Mouse (Mus musculus): ENCODE results near the gene Slc26a6. TPM values are rescaled to one million over a fixed set of nuclear protein-coding genes. Genes with fewer than 3 reads are reported as not detected.

Slc26a6 gene
- polyA plus RNA-seq, 1 experiment from 2014 or later, result 13.5 TPM

- no peak overlapping the region for H3K4me2 ChIP-seq (ENCODE audit: low read depth, severe bottlenecking)
- peaks cover 13% of the 10 kb centered on the region for H3K36me3 ChIP-seq (ENCODE audit: control insufficient read depth, insufficient read depth, low read length)
- H3K9me3 ChIP-seq (ENCODE audit: control insufficient read depth, low read length), result no peaks in the 10 kb centered on the region
- 90% methylated on average over 7 of the region's 7 CpGs for WGBS
- H3K4me3 ChIP-seq (ENCODE audit: low read depth, low read length), result no peak overlapping the region
- H3K9ac ChIP-seq (ENCODE audit: low read length), result no peak overlapping the region
- ATAC-seq (ENCODE audit: insufficient number of reproducible peaks, low FRiP score, low TSS enrichment, low read depth), result no peak
- no peak overlapping the region for H3K27ac ChIP-seq (replicated peaks; ENCODE audit: low read depth, low read length)
- H3K27me3 ChIP-seq (ENCODE audit: control insufficient read depth, insufficient read depth, low read length), result no peaks in the 10 kb centered on the region
- H3K4me1 ChIP-seq (ENCODE audit: control insufficient read depth, insufficient read depth, low read length), result no peaks in the 10 kb centered on the region
- DNase-seq (ENCODE audit: low spot score), result no peak
These were observed 37.5 kb upstream of the Slc26a6 start for GRCm38 (mm10) chr9:108815557-108815956.

- WGBS, result 67% methylated on average over 3 of the region's 3 CpGs
- Histone ChIP-seq H3K4me3 (ENCODE audit: low read depth, low read length) (no peak overlapping the region), H3K4me2 (ENCODE audit: low read depth, severe bottlenecking) (no peak overlapping the region), H3K36me3 (ENCODE audit: control insufficient read depth, insufficient read depth, low read length) (peaks cover 11% of the 10 kb centered on the region; the same call in 1 of the 2 replicates), H3K9ac (ENCODE audit: low read length) (no peak overlapping the region), H3K9me3 (ENCODE audit: control insufficient read depth, low read length) (no peaks in the 10 kb centered on the region), H3K27ac (replicated peaks; ENCODE audit: low read depth, low read length) (no peak overlapping the region), H3K27me3 (ENCODE audit: control insufficient read depth, insufficient read depth, low read length) (peaks cover 13% of the 10 kb centered on the region), H3K4me1 (ENCODE audit: control insufficient read depth, insufficient read depth, low read length) (no peaks in the 10 kb centered on the region)
- DNase-seq (ENCODE audit: low spot score), result peak; percentile 65
- ATAC-seq (ENCODE audit: insufficient number of reproducible peaks, low FRiP score, low TSS enrichment, low read depth), result no peak
These were observed 33.6 kb upstream of the Slc26a6 start for GRCm38 (mm10) chr9:108819495-108819894.

- H3K9ac ChIP-seq (ENCODE audit: low read length), result no peak overlapping the region
- H3K9me3 ChIP-seq (ENCODE audit: control insufficient read depth, low read length), result no peaks in the 10 kb centered on the region
- DNase-seq (ENCODE audit: low spot score), result no peak
- peaks cover 18% of the 10 kb centered on the region for H3K27me3 ChIP-seq (ENCODE audit: control insufficient read depth, insufficient read depth, low read length)
- no peak overlapping the region for H3K4me2 ChIP-seq (ENCODE audit: low read depth, severe bottlenecking)
- H3K36me3 ChIP-seq (ENCODE audit: control insufficient read depth, insufficient read depth, low read length), result peaks cover 9% of the 10 kb centered on the region; the same call in 1 of the 2 replicates
- no peak overlapping the region for H3K27ac ChIP-seq (replicated peaks; ENCODE audit: low read depth, low read length)
- H3K4me3 ChIP-seq (ENCODE audit: low read depth, low read length), result no peak overlapping the region
- ATAC-seq (ENCODE audit: insufficient number of reproducible peaks, low FRiP score, low TSS enrichment, low read depth), result no peak
- H3K4me1 ChIP-seq (ENCODE audit: control insufficient read depth, insufficient read depth, low read length), result no peaks in the 10 kb centered on the region
- 68% methylated on average over 5 of the region's 5 CpGs for WGBS
These were observed 33.0 kb upstream of the Slc26a6 start for GRCm38 (mm10) chr9:108820077-108820476.

- DNase-seq (ENCODE audit: low spot score), result no peak
- Histone ChIP-seq H3K9ac (ENCODE audit: low read length) (no peak overlapping the region), H3K36me3 (ENCODE audit: control insufficient read depth, insufficient read depth, low read length) (no peaks in the 10 kb centered on the region), H3K27me3 (ENCODE audit: control insufficient read depth, insufficient read depth, low read length) (peaks cover 57% of the 10 kb centered on the region), H3K9me3 (ENCODE audit: control insufficient read depth, low read length) (no peaks in the 10 kb centered on the region), H3K4me2 (ENCODE audit: low read depth, severe bottlenecking) (no peak overlapping the region), H3K27ac (replicated peaks; ENCODE audit: low read depth, low read length) (no peak overlapping the region), H3K4me3 (ENCODE audit: low read depth, low read length) (no peak overlapping the region), H3K4me1 (ENCODE audit: control insufficient read depth, insufficient read depth, low read length) (0 out of 2 replicates have a peak, but pooled peaks cover 4% of the 10 kb centered on the region)
- WGBS, result 5% methylated on average over 25 of the region's 25 CpGs
- no peak for ATAC-seq (ENCODE audit: insufficient number of reproducible peaks, low FRiP score, low TSS enrichment, low read depth)
These were observed 28.9 kb upstream of the Slc26a6 start for GRCm38 (mm10) chr9:108824144-108824685.

GRCm38 (mm10) chr9:108824755-108825413 is 28.2 kb upstream of the Slc26a6 start:
- Histone ChIP-seq H3K4me3 (ENCODE audit: low read depth, low read length) (no peak overlapping the region), H3K4me2 (ENCODE audit: low read depth, severe bottlenecking) (no peak overlapping the region)
- no peak for ATAC-seq (ENCODE audit: insufficient number of reproducible peaks, low FRiP score, low TSS enrichment, low read depth)

GRCm38 (mm10) chr9:108825820-108826699 is 27.0 kb upstream of the Slc26a6 start, which contains the start of gene Celsr3:
TSS of gene Celsr3 (plus strand) at chr9:108826320.
- H3K27ac ChIP-seq (replicated peaks; ENCODE audit: low read depth, low read length), result no peak within 1 kb of the TSS
- H3K9me3 ChIP-seq (ENCODE audit: control insufficient read depth, low read length), result no peaks in the 10 kb centered on the region
- 0 out of 2 replicates have a peak, but pooled peaks cover 4% of the 10 kb centered on the region for H3K4me1 ChIP-seq (ENCODE audit: control insufficient read depth, insufficient read depth, low read length)
- H3K9ac ChIP-seq (ENCODE audit: low read length), result no peak within 1 kb of the TSS
- WGBS, result 2% methylated on average over 60 of the region's 70 CpGs
- H3K4me3 ChIP-seq (ENCODE audit: low read depth, low read length), result peak within 1 kb of the TSS; percentile 29
- no peak for ATAC-seq (ENCODE audit: insufficient number of reproducible peaks, low FRiP score, low TSS enrichment, low read depth)
- peak; percentile 88 for DNase-seq (ENCODE audit: low spot score)
- peak within 1 kb of the TSS; percentile 70 for H3K4me2 ChIP-seq (ENCODE audit: low read depth, severe bottlenecking)
- no peaks in the 10 kb centered on the region for H3K36me3 ChIP-seq (ENCODE audit: control insufficient read depth, insufficient read depth, low read length)
- peaks cover 70% of the 10 kb centered on the region for H3K27me3 ChIP-seq (ENCODE audit: control insufficient read depth, insufficient read depth, low read length)

More at GRCm38 (mm10) chr9:108824755-108825413, 28.2 kb upstream of the Slc26a6 start:
- DNase-seq (ENCODE audit: low spot score), result no peak
- 0 out of 2 replicates have a peak, but pooled peaks cover 4% of the 10 kb centered on the region for H3K4me1 ChIP-seq (ENCODE audit: control insufficient read depth, insufficient read depth, low read length)
- H3K27me3 ChIP-seq (ENCODE audit: control insufficient read depth, insufficient read depth, low read length), result peaks cover 63% of the 10 kb centered on the region
- under 1% methylated on average over 31 of the region's 31 CpGs for WGBS
- no peaks in the 10 kb centered on the region for H3K36me3 ChIP-seq (ENCODE audit: control insufficient read depth, insufficient read depth, low read length)
- no peak overlapping the region for H3K27ac ChIP-seq (replicated peaks; ENCODE audit: low read depth, low read length)
- H3K9ac ChIP-seq (ENCODE audit: low read length), result no peak overlapping the region
- H3K9me3 ChIP-seq (ENCODE audit: control insufficient read depth, low read length), result no peaks in the 10 kb centered on the region

- Histone ChIP-seq H3K27me3 (ENCODE audit: control insufficient read depth, insufficient read depth, low read length) (peaks cover 78% of the 10 kb centered on the region), H3K36me3 (ENCODE audit: control insufficient read depth, insufficient read depth, low read length) (no peaks in the 10 kb centered on the region), H3K4me2 (ENCODE audit: low read depth, severe bottlenecking) (peak overlapping the region; percentile 60), H3K4me1 (ENCODE audit: control insufficient read depth, insufficient read depth, low read length) (peaks cover 7% of the 10 kb centered on the region; the same call in 1 of the 2 replicates), H3K27ac (replicated peaks; ENCODE audit: low read depth, low read length) (no peak overlapping the region), H3K9ac (ENCODE audit: low read length) (no peak overlapping the region), H3K4me3 (ENCODE audit: low read depth, low read length) (peak overlapping the region; percentile 29), H3K9me3 (ENCODE audit: control insufficient read depth, low read length) (no peaks in the 10 kb centered on the region)
- 3% methylated on average over 39 of the region's 39 CpGs for WGBS
- ATAC-seq (ENCODE audit: insufficient number of reproducible peaks, low FRiP score, low TSS enrichment, low read depth) (peak; percentile 3; the same call in 1 of the 2 replicates), DNase-seq (ENCODE audit: low spot score) (peak; percentile 87)
These were observed 26.3 kb upstream of the Slc26a6 start for GRCm38 (mm10) chr9:108826700-108827340.

GRCm38 (mm10) chr9:108827454-108827853 is 25.6 kb upstream of the Slc26a6 start:
- peaks cover 9% of the 10 kb centered on the region; the same call in 1 of the 2 replicates for H3K4me1 ChIP-seq (ENCODE audit: control insufficient read depth, insufficient read depth, low read length)
- peaks cover 79% of the 10 kb centered on the region for H3K27me3 ChIP-seq (ENCODE audit: control insufficient read depth, insufficient read depth, low read length)
- peak overlapping the region; percentile 60 for H3K4me2 ChIP-seq (ENCODE audit: low read depth, severe bottlenecking)
- DNase-seq (ENCODE audit: low spot score), result no peak
- H3K4me3 ChIP-seq (ENCODE audit: low read depth, low read length), result peak overlapping the region; percentile 29
- no peaks in the 10 kb centered on the region for H3K36me3 ChIP-seq (ENCODE audit: control insufficient read depth, insufficient read depth, low read length)
- ATAC-seq (ENCODE audit: insufficient number of reproducible peaks, low FRiP score, low TSS enrichment, low read depth), result no peak; the same call in 1 of the 2 replicates
- H3K9me3 ChIP-seq (ENCODE audit: control insufficient read depth, low read length), result no peaks in the 10 kb centered on the region
- 13% methylated on average over 34 of the region's 34 CpGs for WGBS
- H3K27ac ChIP-seq (replicated peaks; ENCODE audit: low read depth, low read length), result no peak overlapping the region
- no peak overlapping the region for H3K9ac ChIP-seq (ENCODE audit: low read length)
